ENCODE assay signal across 19 mouse cellular contexts in the genomic region with DNA sequence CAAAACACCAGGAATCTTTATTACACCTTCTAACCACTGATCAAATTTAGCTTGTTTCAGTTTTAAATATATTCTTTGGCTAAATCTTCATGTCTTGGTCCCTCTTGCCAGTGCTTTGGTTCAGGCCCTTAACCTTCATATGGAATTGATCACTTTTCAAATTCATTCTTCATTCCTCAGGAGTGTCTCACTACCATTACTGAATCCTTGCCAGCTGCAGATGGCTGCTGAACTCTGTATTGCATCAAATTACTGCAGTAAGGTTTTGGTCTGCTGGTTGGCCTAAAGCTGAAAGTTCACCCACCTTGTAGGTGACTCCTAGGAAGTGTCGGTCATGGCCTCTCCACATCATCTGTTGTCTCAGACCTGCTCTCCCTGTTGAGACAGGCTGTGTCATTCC.
"Had no signal": no experiment of that assay in that cellular context is flagged by ENCODE, and none has a peak within 500 bp of the region (broad histone marks: within the 10 kb centered on the region; RNA-seq: fewer than 3 reads in every experiment).

No protein-coding gene starts in this region.

- H3K4me1 ChIP-seq: limb, embryonic 12.5 days; midbrain, embryonic 12.5 days; midbrain, embryonic 15.5 days; neural tube, embryonic 12.5 days; neural tube, embryonic 15.5 days had no signal

- H3K27me3 ChIP-seq: limb, embryonic 12.5 days; midbrain, embryonic 12.5 days; midbrain, embryonic 15.5 days; neural tube, embryonic 12.5 days; neural tube, embryonic 15.5 days had no signal

- H3K9me3 ChIP-seq: limb, embryonic 12.5 days; midbrain, embryonic 12.5 days; midbrain, embryonic 15.5 days; neural tube, embryonic 12.5 days; neural tube, embryonic 15.5 days had no signal

- H3K27ac ChIP-seq: kidney, postnatal 0 days; layer of hippocampus, adult 2 months; limb, embryonic 12.5 days; liver, embryonic 14.5 days; macrophage; midbrain, embryonic 12.5 days; midbrain, embryonic 15.5 days; neural tube, embryonic 12.5 days; neural tube, embryonic 15.5 days; stomach, postnatal 0 days had no signal

- H3K36me3 ChIP-seq: limb, embryonic 12.5 days; midbrain, embryonic 12.5 days; midbrain, embryonic 15.5 days; neural tube, embryonic 12.5 days; neural tube, embryonic 15.5 days had no signal

- DNase-seq: kidney, postnatal 25 days; layer of hippocampus, adult 9-11 months; liver; liver, postnatal 0 days; lung, embryonic 14.5 days; right cerebral cortex, adult 18-20 months; right cerebral cortex, postnatal 14 days; right cerebral cortex, postnatal 4 days; thymus, postnatal 25 days had no signal

- H3K4me3 ChIP-seq: layer of hippocampus, adult 2 months; limb, embryonic 12.5 days; midbrain, embryonic 12.5 days; midbrain, embryonic 15.5 days; neural tube, embryonic 12.5 days; neural tube, embryonic 15.5 days had no signal
